Mouse (Mus musculus) R1 (cell line): ENCODE measurements around the gene Mpv17l2.

Experiments
- DNase-seq: peaks from one replicate; pipeline ENCODE4 v3.0.0-alpha.2; 2018; ENCODE audit warnings: low read depth, low spot score

The Mpv17l2 gene

GRCm38 (mm10) chr8:70760775-70761406, at the start of gene Mpv17l2:
Gene Mpv17l2, minus strand, starts transcription at chr8:70760946.
- DNase-seq, result peak; percentile 100

GRCm38 (mm10) chr8:70808955-70809701, 48.4 kb upstream of the Mpv17l2 start:
- no peak for DNase-seq

- DNase-seq, result no peak
Measured at GRCm38 (mm10) chr8:70808239-70808638, 47.5 kb upstream of the Mpv17l2 start, which contains the start of gene Il12rb1. Gene Il12rb1, plus strand, starts transcription at chr8:70808449.

- DNase-seq, result no peak
Measured at GRCm38 (mm10) chr8:70807304-70807703, 46.6 kb upstream of the Mpv17l2 start.

GRCm38 (mm10) chr8:70806541-70806940, 45.8 kb upstream of the Mpv17l2 start:
- DNase-seq, result no peak

- DNase-seq, result peak; percentile 84
Measured at GRCm38 (mm10) chr8:70804481-70805206, 43.9 kb upstream of the Mpv17l2 start, which contains the start of gene Mast3. Gene Mast3, minus strand, starts transcription at chr8:70805054.

- DNase-seq, result peak; percentile 53
Measured at GRCm38 (mm10) chr8:70803761-70804480, 43.2 kb upstream of the Mpv17l2 start.

- peak; percentile 61 for DNase-seq
Measured at GRCm38 (mm10) chr8:70802786-70803510, 42.2 kb upstream of the Mpv17l2 start.

GRCm38 (mm10) chr8:70801830-70802229, 41.1 kb upstream of the Mpv17l2 start:
- DNase-seq, result no peak

- no peak for DNase-seq
Measured at GRCm38 (mm10) chr8:70801156-70801555, 40.4 kb upstream of the Mpv17l2 start.

GRCm38 (mm10) chr8:70800648-70801047, 39.9 kb upstream of the Mpv17l2 start:
- no peak for DNase-seq

- DNase-seq, result no peak
Measured at GRCm38 (mm10) chr8:70798281-70798680, 37.5 kb upstream of the Mpv17l2 start.

GRCm38 (mm10) chr8:70797081-70798070, 36.6 kb upstream of the Mpv17l2 start:
- peak; percentile 100 for DNase-seq

GRCm38 (mm10) chr8:70796403-70797080, 35.8 kb upstream of the Mpv17l2 start:
- DNase-seq, result peak; percentile 31

GRCm38 (mm10) chr8:70795370-70795769, 34.6 kb upstream of the Mpv17l2 start:
- DNase-seq, result no peak

- no peak for DNase-seq
Measured at GRCm38 (mm10) chr8:70794215-70794614, 33.5 kb upstream of the Mpv17l2 start.

GRCm38 (mm10) chr8:70792700-70793099, 32.0 kb upstream of the Mpv17l2 start:
- peak; percentile 99 for DNase-seq

- DNase-seq, result peak; percentile 97
Measured at GRCm38 (mm10) chr8:70791975-70792691, 31.4 kb upstream of the Mpv17l2 start.
